Mouse (Mus musculus) ES-Bruce4 (cell line): ENCODE results near the gene Srsf10.

Experiments
- EP300 ChIP-seq: IDR thresholded peaks from 2 replicates; pipeline ENCODE4 v1.6.1; 2011; ENCODE audit warnings: low read depth, low read length; ENCODE audit not compliant: insufficient read depth
- POLR2A ChIP-seq: IDR thresholded peaks from one replicate; pipeline ENCODE4 v1.8.1; 2011; ENCODE audit warnings: low read length; ENCODE audit not compliant: insufficient read depth

GRCm38 (mm10) chr4:135889146-135889883, 33.8 kb downstream of the Srsf10 start:
- no peak for TF ChIP-seq EP300
- TF ChIP-seq POLR2A: no peak
